Mouse (Mus musculus) G1E (cell line): Measurements from ENCODE around the gene Prss46.

Experiments
- CTCF ChIP-seq: IDR thresholded peaks from 2 replicates; pipeline ENCODE4 v1.5.1; 2012; ENCODE audit warnings: low read depth, low read length, inconsistent platforms, mixed read lengths
- POLR2AphosphoS5 ChIP-seq: IDR thresholded peaks from 2 replicates; pipeline ENCODE4 v1.6.1; 2012; ENCODE audit warnings: low read depth, low read length, inconsistent platforms; ENCODE audit not compliant: insufficient replicate concordance

GRCm38 (mm10) chr9:110800834-110801479 lies 43.3 kb upstream of the Prss46 start:
- TF ChIP-seq CTCF (no peak), POLR2AphosphoS5 (no peak)
